Mouse (Mus musculus) intestine, postnatal 0 days (tissue): ENCODE measurements at regions not wholly inside any gene's neighbourhood (a gene's known extent, or its start where the extent isn't known, plus 50 kb on each side); places are given as distances from the start of the nearest gene placed in this dataset.
A peak's percentile ranks its signal among the peaks of the same experiment; 100 is the strongest.

ENCODE experiments used
- ATAC-seq: fragments of 200-750 bp; cut with Nextera tagmentation; 2 replicates; pipeline ENCODE4 v1.8.0; 2017; ENCODE audit warnings: mild to moderate bottlenecking, moderate TSS enrichment, moderate library complexity
- H3K27ac ChIP-seq: fragments of 300-500 bp; sonication (generic); 2 replicates; pipeline ENCODE4 v1.5.1; 2014; ENCODE audit warnings: mild to moderate bottlenecking, low read depth, low read length, moderate library complexity
- H3K27me3 ChIP-seq: fragments of 300-500 bp; sonication (generic); replicated peaks from 2 replicates; pipeline ENCODE4 v1.6.1; 2014; ENCODE audit warnings: low read length, mixed read lengths; ENCODE audit not compliant: control insufficient read depth, insufficient read depth
- H3K36me3 ChIP-seq: fragments of 300-500 bp; sonication (generic); 2 replicates; pipeline ENCODE4 v1.6.1; 2014; ENCODE audit warnings: mild to moderate bottlenecking, moderate library complexity; ENCODE audit not compliant: control insufficient read depth, insufficient read depth
- H3K4me1 ChIP-seq: fragments of 300-500 bp; sonication (generic); replicated peaks from 2 replicates; pipeline ENCODE4 v1.6.1; 2014; ENCODE audit warnings: antibody characterized with exemption, low read length, mixed read lengths; ENCODE audit not compliant: control insufficient read depth, insufficient read depth
- H3K4me2 ChIP-seq: fragments of 300-500 bp; sonication (generic); replicated peaks from 2 replicates; pipeline ENCODE4 v1.6.1; 2014; ENCODE audit warnings: low read depth, mild to moderate bottlenecking, moderate library complexity
- H3K4me3 ChIP-seq: fragments of 300-500 bp; sonication (generic); 2 replicates; pipeline ENCODE4 v1.5.1; 2014; ENCODE audit warnings: low read depth, low read length
- H3K9ac ChIP-seq: fragments of 300-500 bp; sonication (generic); 2 replicates; pipeline ENCODE4 v1.6.1; 2014; ENCODE audit warnings: mild to moderate bottlenecking, low read depth, low read length
- H3K9me3 ChIP-seq: fragments of 300-500 bp; sonication (generic); 2 replicates; pipeline ENCODE4 v1.6.1; 2016; ENCODE audit warnings: mixed run types; ENCODE audit not compliant: control insufficient read depth
- CTCF ChIP-seq: sonication (generic); IDR thresholded peaks from 2 replicates; pipeline ENCODE4 v1.5.1; 2016; ENCODE audit warnings: low read depth, mild to moderate bottlenecking, control low read depth, antibody characterized with exemption, moderate library complexity
- WGBS: fragments of 180-500 bp; shearing (Covaris S2); extraction: QIAGEN DNeasy Blood & Tissue Kit; methylation state at CpG from one replicate; pipeline ENCODE4 v1.1.7; 2014; 5-methylcytosine and 5-hydroxymethylcytosine counted together

DNA sequence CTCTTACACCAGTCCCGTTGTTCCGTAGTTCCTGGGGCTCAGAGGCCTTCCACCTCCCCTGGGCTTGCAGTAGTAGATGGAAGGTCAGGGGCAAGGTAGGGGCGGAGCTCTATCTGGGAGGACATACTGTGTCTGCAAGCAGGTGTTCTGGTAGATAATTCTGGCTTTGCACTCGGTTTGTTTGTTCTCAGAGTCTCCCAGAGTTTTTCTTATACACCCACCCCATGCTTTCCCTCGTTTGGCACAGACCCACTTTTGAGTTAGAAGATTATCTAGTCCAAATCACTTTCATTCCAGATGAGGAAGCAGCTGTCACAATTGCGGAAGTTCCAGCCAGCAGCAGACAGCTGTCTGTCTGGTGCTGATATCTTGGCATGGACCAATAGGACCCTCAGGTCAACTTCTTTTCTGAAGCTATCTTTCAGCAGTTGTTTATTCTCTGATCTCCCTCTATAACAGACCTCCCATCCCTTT is 79.0 kb upstream of the Kif2a start:
- no peaks in the 10 kb centered on the region for H3K36me3 ChIP-seq
- peak overlapping the region; percentile 52; the same call in 1 of the 2 replicates for H3K4me2 ChIP-seq
- ATAC-seq, result no peak
- no peak overlapping the region for H3K4me3 ChIP-seq
- no peaks in the 10 kb centered on the region for H3K27me3 ChIP-seq
- no peak overlapping the region for H3K9ac ChIP-seq
- TF ChIP-seq CTCF, result no peak
- no peak overlapping the region for H3K27ac ChIP-seq
- no peaks in the 10 kb centered on the region for H3K4me1 ChIP-seq
- 47% methylated on average over 6 of the region's 6 CpGs for WGBS
- H3K9me3 ChIP-seq, result no peaks in the 10 kb centered on the region

DNA sequence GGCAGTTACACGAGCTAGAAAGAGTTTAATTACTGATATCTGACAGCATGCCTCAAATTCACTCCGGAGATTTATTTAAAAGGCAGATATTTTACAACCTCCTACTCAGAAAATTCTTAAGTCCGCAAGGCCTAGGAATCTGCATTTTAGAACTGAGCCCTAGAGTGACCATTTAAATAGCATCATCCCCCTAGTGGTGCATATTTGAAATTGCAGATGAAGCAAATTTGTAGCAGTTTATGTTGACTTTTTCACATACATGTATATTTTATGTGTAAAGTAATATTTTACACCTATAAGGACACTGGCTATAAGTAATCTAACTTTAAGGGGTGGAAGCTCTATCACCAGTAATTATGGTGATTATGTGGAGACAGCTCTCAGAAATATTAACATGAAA is 78.2 kb upstream of the Kif2a start:
- Histone ChIP-seq H3K36me3 (no peaks in the 10 kb centered on the region), H3K27me3 (no peaks in the 10 kb centered on the region), H3K9me3 (no peaks in the 10 kb centered on the region), H3K4me3 (no peak overlapping the region), H3K4me2 (no peak overlapping the region), H3K9ac (no peak overlapping the region), H3K4me1 (no peaks in the 10 kb centered on the region), H3K27ac (no peak overlapping the region)
- ATAC-seq, result no peak
- WGBS, result 71% methylated on average over 3 of the region's 3 CpGs
- peak; percentile 63 for TF ChIP-seq CTCF

DNA sequence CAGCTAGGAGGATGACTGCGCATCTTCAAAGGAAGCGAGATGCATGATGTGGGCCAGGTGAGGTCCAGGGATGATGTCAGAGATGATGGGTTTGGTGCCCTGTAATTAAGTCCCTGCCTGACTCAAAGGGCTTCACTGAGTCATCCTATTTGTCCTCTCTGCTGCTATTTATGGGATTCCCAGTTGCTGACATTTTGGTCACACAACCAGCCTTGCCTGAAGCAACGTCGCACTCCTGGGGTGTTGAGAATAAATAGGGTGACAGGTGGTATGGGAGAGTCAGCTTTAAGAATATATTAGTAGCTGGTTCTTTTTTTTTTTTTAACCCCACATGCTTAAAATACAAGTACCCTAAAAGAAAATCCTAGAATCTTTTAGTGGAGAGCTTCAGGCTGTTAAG is 75.1 kb upstream of the Kif2a start:
- no peak overlapping the region for H3K27ac ChIP-seq
- H3K9me3 ChIP-seq, result no peaks in the 10 kb centered on the region
- TF ChIP-seq CTCF, result no peak
- H3K9ac ChIP-seq, result no peak overlapping the region
- no peak for ATAC-seq
- 95% methylated on average over 4 of the region's 4 CpGs for WGBS
- no peaks in the 10 kb centered on the region for H3K4me1 ChIP-seq
- no peak overlapping the region for H3K4me2 ChIP-seq
- H3K4me3 ChIP-seq, result no peak overlapping the region
- H3K27me3 ChIP-seq, result no peaks in the 10 kb centered on the region
- H3K36me3 ChIP-seq, result no peaks in the 10 kb centered on the region

- no peaks in the 10 kb centered on the region for H3K36me3 ChIP-seq
- no peak overlapping the region for H3K27ac ChIP-seq
- H3K4me3 ChIP-seq, result no peak overlapping the region
- no peaks in the 10 kb centered on the region for H3K27me3 ChIP-seq
- no peak for TF ChIP-seq CTCF
- no peak overlapping the region for H3K9ac ChIP-seq
- 71% methylated on average over 11 of the region's 11 CpGs for whole genome bisulfite sequencing
- H3K4me2 ChIP-seq, result 0 out of 2 replicates have a peak overlapping the region, but pooled peaks have one; percentile 1
- H3K9me3 ChIP-seq, result no peaks in the 10 kb centered on the region
- H3K4me1 ChIP-seq, result no peaks in the 10 kb centered on the region
- ATAC-seq, result no peak
These were observed 73.2 kb upstream of the Kif2a start for GRCm38 (mm10) chr13:107094976-107095716.

- no peak overlapping the region for H3K27ac ChIP-seq
- H3K36me3 ChIP-seq, result no peaks in the 10 kb centered on the region
- H3K9me3 ChIP-seq, result no peaks in the 10 kb centered on the region
- WGBS, result 81% methylated on average over 11 of the region's 11 CpGs
- no peaks in the 10 kb centered on the region for H3K27me3 ChIP-seq
- no peak for ATAC-seq
- H3K4me3 ChIP-seq, result no peak overlapping the region
- no peak for TF ChIP-seq CTCF
- H3K4me1 ChIP-seq, result no peaks in the 10 kb centered on the region
- H3K4me2 ChIP-seq, result 0 out of 2 replicates have a peak overlapping the region, but pooled peaks have one; percentile 1
- H3K9ac ChIP-seq, result no peak overlapping the region
These were observed 72.6 kb upstream of the Kif2a start for GRCm38 (mm10) chr13:107094487-107094886.

DNA sequence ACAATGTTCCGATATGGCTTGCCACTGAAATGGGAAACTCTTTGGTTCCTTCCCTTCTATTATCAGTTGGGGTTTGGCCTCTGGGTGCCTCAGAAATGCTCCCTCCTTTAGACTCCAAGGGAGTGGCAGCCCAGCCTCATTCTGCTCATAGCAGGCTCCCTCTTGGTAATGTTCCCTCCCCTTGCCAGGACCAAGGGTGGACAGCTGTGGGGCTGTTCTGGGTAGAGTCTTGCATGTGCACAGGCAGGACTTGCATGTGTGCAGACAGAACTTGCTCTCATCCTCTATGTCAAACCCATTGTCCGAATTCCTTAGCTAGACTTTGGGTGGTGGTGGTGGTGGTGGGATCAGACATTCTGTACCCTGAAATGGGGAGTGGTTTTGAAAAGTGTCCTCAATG is 71.8 kb upstream of the Kif2a start:
- no peaks in the 10 kb centered on the region for H3K4me1 ChIP-seq
- no peak overlapping the region for H3K27ac ChIP-seq
- H3K4me2 ChIP-seq, result no peak overlapping the region
- no peaks in the 10 kb centered on the region for H3K36me3 ChIP-seq
- H3K9me3 ChIP-seq, result no peaks in the 10 kb centered on the region
- TF ChIP-seq CTCF, result no peak
- no peak for ATAC-seq
- no peaks in the 10 kb centered on the region for H3K27me3 ChIP-seq
- no peak overlapping the region for H3K9ac ChIP-seq
- 83% methylated on average over 2 of the region's 2 CpGs for WGBS
- H3K4me3 ChIP-seq, result no peak overlapping the region

DNA sequence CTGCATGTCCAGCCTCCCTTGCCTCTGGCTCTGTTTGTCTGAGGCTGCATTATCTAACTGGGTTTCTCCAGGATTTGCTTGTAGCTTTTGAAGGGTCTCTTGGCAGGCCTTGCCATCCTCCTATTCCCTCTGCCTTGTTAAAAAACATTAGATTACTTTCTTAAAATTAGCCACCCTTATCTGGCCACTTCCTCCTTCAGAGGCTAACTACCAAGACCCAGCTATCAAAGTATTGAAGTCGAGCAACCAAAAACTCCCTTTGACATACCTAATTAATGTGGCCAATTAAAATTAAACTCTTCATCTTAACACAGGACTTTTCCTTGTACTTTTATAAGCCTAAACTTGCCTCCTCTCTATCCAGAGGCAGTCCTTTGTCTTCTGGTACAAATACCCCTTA is 66.3 kb upstream of the Kif2a start:
- H3K4me3 ChIP-seq, result no peak overlapping the region
- H3K9ac ChIP-seq, result no peak overlapping the region
- no peak for TF ChIP-seq CTCF
- no peaks in the 10 kb centered on the region for H3K9me3 ChIP-seq
- no peaks in the 10 kb centered on the region for H3K4me1 ChIP-seq
- H3K27me3 ChIP-seq, result no peaks in the 10 kb centered on the region
- 68% methylated on average over 1 of the region's 1 CpGs for WGBS
- no peak overlapping the region for H3K4me2 ChIP-seq
- H3K27ac ChIP-seq, result no peak overlapping the region
- ATAC-seq, result no peak
- H3K36me3 ChIP-seq, result no peaks in the 10 kb centered on the region
